Mouse (Mus musculus) olfactory bulb, adult 2 months (tissue): ENCODE results near the gene Steap3. TPM values are rescaled to one million over a fixed set of nuclear protein-coding genes. Genes with fewer than 3 reads are reported as not detected.

Experiments used
- H3K27ac ChIP-seq: fragments of 200-500 bp; 2 replicates; pipeline ENCODE4 v1.5.1; 2012; ENCODE audit warnings: low read depth, low read length; ENCODE audit not compliant: insufficient read depth
- H3K4me1 ChIP-seq: fragments of 200-500 bp; 2 replicates; pipeline ENCODE4 v1.6.1; 2012; ENCODE audit warnings: low read length; ENCODE audit not compliant: control insufficient read depth, insufficient read depth
- H3K4me3 ChIP-seq: fragments of 200-500 bp; 2 replicates; pipeline ENCODE4 v1.5.1; 2012; ENCODE audit warnings: mild to moderate bottlenecking, low read depth, low read length, moderate library complexity; ENCODE audit not compliant: insufficient read depth
- CTCF ChIP-seq: fragments of 200-500 bp; IDR thresholded peaks from 2 replicates; pipeline ENCODE4 v1.5.1; 2012; ENCODE audit warnings: low read depth, mild to moderate bottlenecking, low read length, moderate library complexity; ENCODE audit not compliant: insufficient read depth
- POLR2A ChIP-seq: fragments of 200-500 bp; IDR thresholded peaks from 2 replicates; pipeline ENCODE4 v1.6.1; 2012; ENCODE audit warnings: mild to moderate bottlenecking, low read depth, low read length, moderate library complexity; ENCODE audit not compliant: insufficient read depth
- WGBS: fragments of 180-500 bp; shearing (Covaris S2); methylation state at CpG from one replicate; pipeline ENCODE4 v1.1.7; 2018; 5-methylcytosine and 5-hydroxymethylcytosine counted together
- polyA plus RNA-seq: library from polyadenylated mRNA; stranded (reverse); fragments of >200 nt; gene quantifications from 2 replicates; pipeline ENCODE4 v1.2.4, GENCODE M21; 2012; ENCODE audit warnings: low replicate concordance; ENCODE audit not compliant: missing spikeins, insufficient read depth, insufficient read length

The Steap3 gene
- polyA plus RNA-seq, 1 experiment, result not detected

DNA sequence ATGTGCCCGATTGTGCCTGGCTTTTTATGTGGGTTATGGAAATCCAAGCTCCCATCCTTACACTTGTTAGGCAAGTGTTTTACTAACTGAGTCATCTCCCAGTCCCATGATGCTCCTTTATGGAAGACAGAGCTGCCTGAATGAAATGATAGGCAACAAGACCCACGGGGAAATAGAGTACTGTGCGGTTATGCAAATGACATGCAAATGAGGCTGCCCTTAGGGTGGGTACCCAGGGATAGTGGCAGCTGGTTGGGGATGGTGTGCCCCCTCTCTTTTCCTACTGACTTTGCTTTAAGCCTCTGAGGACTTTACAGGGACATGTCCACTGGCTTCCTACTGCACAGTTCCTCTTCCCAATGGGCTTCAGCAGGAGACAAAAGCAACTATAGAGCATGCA lies 2.7 kb upstream of the Steap3 start:
- no peak overlapping the region for H3K4me3 ChIP-seq
- 72% methylated on average over 3 of the region's 3 CpGs for WGBS
- no peak for TF ChIP-seq POLR2A
- no peak for TF ChIP-seq CTCF

DNA sequence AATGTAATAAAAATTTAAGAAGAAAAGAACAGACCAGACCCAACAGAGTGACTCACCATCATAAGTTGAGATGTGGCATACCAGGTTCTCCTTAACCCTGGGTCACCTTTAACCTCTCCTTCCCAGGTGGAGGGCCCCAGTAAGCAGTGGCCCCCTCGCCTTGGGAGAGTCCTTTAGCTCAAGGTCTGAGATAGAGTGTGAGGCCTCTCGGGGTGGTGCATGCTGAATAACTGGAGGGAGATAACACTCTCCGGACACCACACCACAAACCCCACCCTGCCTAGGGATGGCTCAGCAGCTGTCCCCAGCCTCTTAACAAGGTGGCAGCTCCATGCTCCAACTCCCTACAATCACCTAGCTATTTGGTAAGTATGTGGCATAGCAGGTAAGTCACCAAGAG lies 1.6 kb downstream of the Steap3 start:
- Histone ChIP-seq H3K27ac (no peak overlapping the region), H3K4me3 (no peak overlapping the region), H3K4me1 (no peaks in the 10 kb centered on the region)
- TF ChIP-seq CTCF, result no peak
- TF ChIP-seq POLR2A, result no peak
- 92% methylated on average over 3 of the region's 3 CpGs for WGBS

More for the DNA sequence above, 2.7 kb upstream of the Steap3 start:
- no peak overlapping the region for H3K27ac ChIP-seq
- H3K4me1 ChIP-seq, result no peaks in the 10 kb centered on the region

DNA sequence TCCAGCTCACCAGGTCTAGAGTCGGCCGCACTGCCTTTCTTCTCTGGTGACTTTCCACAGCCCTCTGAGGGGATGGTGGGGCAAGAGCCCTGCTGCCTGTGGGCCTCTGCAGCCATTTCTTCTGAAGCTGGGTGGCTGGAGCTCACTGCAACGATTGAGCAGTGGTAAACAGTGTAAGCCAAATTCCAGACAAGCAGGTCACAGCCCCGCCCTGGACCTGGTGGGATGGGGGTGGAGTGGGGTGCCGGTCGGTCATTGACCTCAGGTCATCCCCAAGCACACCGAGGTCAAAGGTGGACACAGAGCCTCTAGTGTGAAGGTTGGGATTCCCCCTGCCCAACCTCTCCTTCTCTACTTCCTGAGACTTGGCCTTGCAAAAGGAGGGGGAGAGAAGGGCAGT lies 2.4 kb downstream of the Steap3 start:
- Histone ChIP-seq H3K27ac (no peak overlapping the region), H3K4me1 (peaks cover 3% of the 10 kb centered on the region), H3K4me3 (no peak overlapping the region)
- WGBS, result 87% methylated on average over 7 of the region's 7 CpGs
- TF ChIP-seq POLR2A (no peak), CTCF (no peak)

DNA sequence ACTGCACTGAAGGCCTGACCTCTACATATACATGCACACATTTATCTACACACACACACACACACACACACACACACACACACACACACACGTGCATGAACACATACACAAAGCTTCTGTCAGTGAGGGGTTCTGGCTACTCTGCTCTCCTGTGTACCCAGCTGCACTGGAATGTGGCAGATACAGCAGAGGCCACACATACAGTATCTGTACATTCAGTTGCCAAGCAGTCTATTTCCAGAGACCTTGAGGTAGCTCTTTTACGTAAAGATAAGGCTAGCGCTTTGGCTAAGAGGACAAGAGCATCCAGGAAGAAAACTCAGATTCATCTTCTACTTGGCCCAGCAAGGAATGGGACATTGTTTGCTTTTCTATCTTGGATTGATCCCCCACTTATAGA lies 4.9 kb downstream of the Steap3 start:
- H3K27ac ChIP-seq, result no peak overlapping the region
- TF ChIP-seq CTCF (no peak), POLR2A (no peak)
- 91% methylated on average over 3 of the region's 3 CpGs for WGBS
- H3K4me1 ChIP-seq, result peaks cover 14% of the 10 kb centered on the region
- H3K4me3 ChIP-seq, result no peak overlapping the region

DNA sequence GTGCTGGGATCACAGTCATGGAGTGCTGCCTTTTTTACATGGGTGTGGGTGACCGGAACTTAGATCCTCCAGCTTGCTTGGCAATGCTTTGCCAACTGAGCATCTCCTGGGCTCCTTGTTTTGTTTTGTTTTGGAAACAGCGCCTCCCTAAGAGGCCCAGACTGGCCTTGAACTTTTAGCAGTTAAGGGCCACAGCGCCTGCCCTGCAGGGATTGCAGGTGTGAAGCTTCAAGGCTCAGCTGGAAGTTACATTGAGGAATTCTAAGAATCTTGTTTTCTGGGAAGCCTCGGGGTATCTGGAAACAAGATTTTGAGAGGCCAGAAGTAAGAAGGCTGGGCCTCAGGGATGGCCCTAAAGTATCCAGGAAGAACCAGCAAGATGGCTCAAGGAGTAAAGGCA lies 6.0 kb downstream of the Steap3 start:
- no peak overlapping the region for H3K4me3 ChIP-seq
- WGBS, result 85% methylated on average over 4 of the region's 4 CpGs
- no peak for TF ChIP-seq CTCF
- TF ChIP-seq POLR2A, result no peak
- H3K27ac ChIP-seq, result no peak overlapping the region
- H3K4me1 ChIP-seq, result peaks cover 14% of the 10 kb centered on the region

DNA sequence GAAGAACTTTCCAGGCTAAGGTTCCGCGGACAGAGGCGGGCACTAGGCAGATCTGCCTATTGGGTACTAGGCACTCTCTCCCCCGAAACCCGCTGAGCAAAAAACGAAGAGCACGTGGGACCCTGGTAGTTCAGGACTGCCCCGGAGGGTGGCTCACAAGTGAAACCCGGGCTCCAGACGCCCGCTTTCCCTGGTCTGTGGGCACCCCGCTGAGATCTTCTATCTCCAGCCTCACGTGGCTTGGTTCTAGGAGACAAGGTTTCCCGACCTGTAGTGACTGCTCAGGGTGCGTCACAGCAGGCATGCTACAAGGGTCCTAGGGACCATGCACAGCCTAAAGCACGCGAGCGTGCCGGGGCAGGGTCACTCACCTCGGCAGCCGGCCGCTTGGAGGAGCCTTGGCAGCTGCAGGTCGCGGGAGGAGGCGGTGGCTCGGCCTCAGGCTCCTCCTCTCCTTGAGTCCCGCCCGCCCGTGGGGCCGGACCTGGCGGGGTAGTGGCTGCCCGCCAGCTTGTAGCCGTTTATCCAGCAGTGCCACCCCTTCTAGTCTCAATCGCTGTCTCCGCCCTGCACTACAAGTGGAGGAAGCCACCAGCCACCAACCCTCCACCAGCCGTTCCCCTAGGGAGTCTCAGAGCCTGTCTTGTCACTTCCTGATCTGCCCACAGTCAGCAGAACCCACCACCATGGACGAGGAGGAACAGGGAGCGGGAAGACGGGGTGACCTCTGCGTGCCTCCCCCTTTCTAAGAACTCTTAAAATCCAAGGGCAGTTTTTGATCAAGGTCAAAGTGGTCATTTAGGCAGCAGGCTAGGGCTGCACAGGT lies 7.4 kb downstream of the Steap3 start:
- 1% methylated on average over 40 of the region's 40 CpGs for WGBS
- TF ChIP-seq CTCF (no peak), POLR2A (no peak)
- H3K4me3 ChIP-seq, result peak overlapping the region; percentile 61
- peaks cover 14% of the 10 kb centered on the region for H3K4me1 ChIP-seq
- H3K27ac ChIP-seq, result no peak overlapping the region

DNA sequence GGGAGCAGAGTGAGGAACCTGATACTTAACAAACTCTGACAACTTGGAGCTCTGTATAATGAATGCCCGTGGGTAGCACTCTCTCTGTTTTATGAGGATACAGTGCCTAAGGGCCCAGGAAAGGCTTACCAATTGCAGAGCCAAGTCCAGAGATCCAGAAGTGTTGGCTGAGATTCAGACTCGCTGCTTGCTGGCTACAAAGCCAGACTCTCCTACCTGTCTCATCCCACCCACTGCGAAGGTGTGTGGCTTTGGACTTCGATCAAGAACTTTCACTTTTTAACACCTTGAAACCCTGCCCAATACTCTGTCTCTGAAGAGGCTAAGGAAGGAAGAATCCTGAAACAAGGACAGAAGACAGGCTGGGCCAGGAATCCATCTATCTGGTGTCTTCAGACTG lies 9.3 kb downstream of the Steap3 start:
- Histone ChIP-seq H3K27ac (no peak overlapping the region), H3K4me3 (no peak overlapping the region), H3K4me1 (peaks cover 14% of the 10 kb centered on the region)
- TF ChIP-seq CTCF (no peak), POLR2A (no peak)
- 89% methylated on average over 4 of the region's 4 CpGs for WGBS

DNA sequence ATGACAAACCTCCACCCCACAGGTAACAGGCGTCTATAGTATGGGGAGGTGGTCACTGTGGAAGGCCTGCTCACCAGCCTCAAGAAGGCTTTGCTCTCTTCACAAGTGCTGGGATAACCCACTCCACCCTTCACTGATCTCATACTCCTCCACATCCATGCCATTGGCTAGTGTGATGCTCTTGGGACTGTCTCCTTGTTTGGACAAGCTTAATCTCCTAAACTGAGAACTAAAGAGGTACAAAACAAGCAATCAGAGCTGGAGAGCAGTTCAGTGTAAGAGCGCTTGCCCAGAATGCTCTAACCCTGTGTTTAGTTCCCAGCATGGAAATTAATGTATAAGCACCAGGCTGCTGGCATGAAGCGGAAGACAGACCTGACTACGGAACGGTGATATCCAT lies 11.3 kb downstream of the Steap3 start:
- 94% methylated on average over 5 of the region's 5 CpGs for WGBS
- H3K4me3 ChIP-seq, result no peak overlapping the region
- TF ChIP-seq POLR2A (no peak), CTCF (no peak)
- peaks cover 14% of the 10 kb centered on the region for H3K4me1 ChIP-seq
- no peak overlapping the region for H3K27ac ChIP-seq

DNA sequence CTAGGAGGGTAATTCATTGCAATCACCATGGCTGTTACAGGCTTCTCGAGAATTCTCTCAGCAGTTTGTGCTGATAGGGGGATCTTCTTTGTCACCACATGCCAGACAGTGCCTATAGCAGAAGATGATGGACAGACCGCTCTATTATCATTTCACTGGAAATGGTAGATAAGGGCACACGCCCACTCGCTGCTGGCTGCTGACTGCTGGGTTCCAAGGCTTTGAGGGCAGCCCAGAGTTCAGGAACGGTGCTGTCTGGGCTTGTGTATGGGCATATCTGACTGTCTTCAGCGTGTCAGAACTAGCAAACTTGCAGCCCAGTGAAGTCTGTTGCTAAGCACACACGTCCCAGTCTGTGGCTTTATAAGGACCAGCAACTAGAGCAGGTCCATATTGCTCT lies 13.3 kb downstream of the Steap3 start:
- H3K4me1 ChIP-seq, result peaks cover 5% of the 10 kb centered on the region; the same call in 1 of the 2 replicates
- 83% methylated on average over 7 of the region's 7 CpGs for WGBS
- no peak overlapping the region for H3K27ac ChIP-seq
- no peak overlapping the region for H3K4me3 ChIP-seq
- TF ChIP-seq CTCF, result no peak
- no peak for TF ChIP-seq POLR2A

DNA sequence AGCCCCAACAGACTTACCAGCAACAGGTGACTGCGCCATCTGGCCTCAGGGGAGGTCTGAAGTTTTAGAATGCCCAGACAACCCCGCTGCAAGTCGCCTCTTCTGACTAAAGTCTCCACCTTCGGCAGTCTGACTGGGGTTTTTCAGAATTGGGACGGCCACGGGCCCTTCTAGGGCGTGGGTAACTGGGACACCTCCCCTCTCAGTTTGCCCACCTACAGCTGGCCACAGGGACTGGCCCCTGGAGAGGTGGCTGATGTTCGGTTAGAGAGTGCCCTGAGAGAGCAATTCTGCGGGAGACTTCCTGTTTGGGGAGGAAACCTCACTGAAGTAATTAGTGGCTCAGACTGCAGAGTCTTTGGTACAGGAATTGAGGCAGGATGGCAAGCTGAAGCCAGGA lies 13.8 kb downstream of the Steap3 start:
- TF ChIP-seq CTCF, result no peak
- no peak for TF ChIP-seq POLR2A
- no peak overlapping the region for H3K4me3 ChIP-seq
- peaks cover 1% of the 10 kb centered on the region; the same call in 1 of the 2 replicates for H3K4me1 ChIP-seq
- no peak overlapping the region for H3K27ac ChIP-seq
- 63% methylated on average over 9 of the region's 9 CpGs for WGBS
